Mouse (Mus musculus): ENCODE measurements around the gene Dnajc3. TPM values are rescaled to one million over a fixed set of nuclear protein-coding genes. Genes with fewer than 3 reads are reported as not detected.
"Not testable (repeated sequence)": the region's sequence is repeated elsewhere in the genome, so short reads cannot be mapped to it uniquely, and the experiment has no call there.

Dnajc3 gene
- polyA plus RNA-seq, 1 experiment from 2014 or later: 48.4 TPM

GRCm38 (mm10) chr14:118972268-118972667, 34.5 kb downstream of the Dnajc3 start:
- H3K9me3 ChIP-seq: no peaks in the 10 kb centered on the region
- WGBS: 92% methylated on average over 6 of the region's 6 CpGs
- no peak for ATAC-seq
- H3K4me2 ChIP-seq (replicated peaks): no peak overlapping the region
- no peak overlapping the region for H3K4me3 ChIP-seq (replicated peaks)
- H3K27me3 ChIP-seq (replicated peaks): no peaks in the 10 kb centered on the region
- peaks cover 23% of the 10 kb centered on the region for H3K36me3 ChIP-seq
- no peaks in the 10 kb centered on the region for H3K4me1 ChIP-seq (replicated peaks)
- H3K9ac ChIP-seq: no peak overlapping the region
- H3K27ac ChIP-seq: no peak overlapping the region

DNA sequence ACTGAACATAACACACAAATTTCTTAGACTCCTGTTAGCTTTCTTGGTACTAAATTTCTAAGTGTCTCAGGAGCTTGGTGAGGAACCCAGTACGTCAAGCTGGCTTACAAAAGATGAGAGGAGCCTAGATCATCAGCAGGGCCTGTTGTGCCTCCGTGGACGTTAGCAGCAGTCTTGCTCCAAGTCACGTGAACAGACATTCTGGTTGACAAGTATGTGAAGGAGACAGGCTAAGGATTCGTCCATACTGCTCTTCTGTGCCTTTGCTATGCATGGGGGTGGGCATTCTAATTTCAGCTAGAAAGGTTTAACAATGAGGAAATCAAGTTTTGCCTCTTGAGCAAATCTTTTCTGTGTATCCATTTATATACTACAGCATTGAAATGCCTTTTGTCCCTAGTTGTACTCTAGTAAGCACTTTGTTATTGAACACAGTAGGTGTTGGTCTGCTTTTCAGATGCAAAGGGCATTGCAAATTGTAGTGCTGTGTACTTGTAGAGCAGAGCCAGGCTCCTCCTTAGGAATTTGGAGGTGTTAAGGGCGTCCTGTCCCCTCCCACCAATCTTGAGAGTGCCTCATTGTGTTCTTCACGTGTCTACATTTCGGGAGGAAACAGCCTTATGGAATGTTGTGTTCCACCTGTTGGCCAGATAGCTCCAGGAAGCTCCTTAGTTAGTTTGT, 39.5 kb downstream of the Dnajc3 start:
- H3K9me3 ChIP-seq: no peaks in the 10 kb centered on the region
- H3K36me3 ChIP-seq: peaks cover 23% of the 10 kb centered on the region
- H3K4me1 ChIP-seq (replicated peaks): no peaks in the 10 kb centered on the region
- 78% methylated on average over 8 of the region's 8 CpGs for WGBS
- no peak overlapping the region for H3K4me2 ChIP-seq (replicated peaks)
- no peak overlapping the region for H3K9ac ChIP-seq
- H3K27me3 ChIP-seq (replicated peaks): no peaks in the 10 kb centered on the region
- H3K4me3 ChIP-seq (replicated peaks): no peak overlapping the region
- no peak for ATAC-seq
- no peak overlapping the region for H3K27ac ChIP-seq

DNA sequence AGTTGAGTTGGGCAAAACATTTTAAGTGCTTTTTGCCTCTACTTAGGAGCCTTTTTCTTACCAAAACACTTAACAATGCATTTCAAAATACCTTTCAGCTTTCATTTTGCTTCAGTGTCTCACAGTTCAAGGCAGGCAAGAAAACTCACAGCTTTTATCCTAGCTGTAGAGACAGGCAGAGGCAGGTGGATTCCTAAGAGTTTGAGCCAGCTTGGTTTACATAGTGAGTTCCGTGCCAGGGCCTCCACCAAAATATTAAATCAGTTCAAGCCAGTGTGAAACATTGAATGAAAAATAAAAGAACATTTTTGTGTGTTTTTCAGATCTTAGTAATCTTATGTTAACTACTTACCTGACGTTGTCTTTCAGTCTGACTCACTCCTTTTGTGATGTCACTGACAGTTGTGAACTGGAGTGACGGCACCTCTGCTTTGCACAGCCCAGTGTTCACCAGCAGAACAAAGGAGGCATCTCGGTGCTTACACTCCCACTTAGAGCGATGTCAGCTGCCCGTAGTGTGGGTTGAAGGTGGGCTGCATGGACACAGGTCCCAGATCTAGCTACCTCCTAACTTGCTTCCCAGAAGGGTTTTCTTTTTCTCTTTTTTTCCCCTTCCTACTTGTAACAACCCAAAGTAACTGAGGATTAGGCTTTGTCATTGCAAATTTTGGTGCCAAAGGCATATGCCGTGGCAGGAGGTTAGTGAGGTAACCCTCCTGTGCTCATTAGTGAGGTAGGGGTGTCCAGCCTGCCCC, 42.0 kb downstream of the Dnajc3 start:
- Histone ChIP-seq H3K27me3 (replicated peaks) (no peaks in the 10 kb centered on the region), H3K9ac (no peak overlapping the region), H3K4me2 (replicated peaks) (no peak overlapping the region), H3K27ac (no peak overlapping the region), H3K36me3 (peaks cover 16% of the 10 kb centered on the region; the same call in 1 of the 2 replicates), H3K4me3 (replicated peaks) (no peak overlapping the region), H3K4me1 (replicated peaks) (no peaks in the 10 kb centered on the region), H3K9me3 (no peaks in the 10 kb centered on the region)
- WGBS: 82% methylated on average over 7 of the region's 7 CpGs
- ATAC-seq: no peak

DNA sequence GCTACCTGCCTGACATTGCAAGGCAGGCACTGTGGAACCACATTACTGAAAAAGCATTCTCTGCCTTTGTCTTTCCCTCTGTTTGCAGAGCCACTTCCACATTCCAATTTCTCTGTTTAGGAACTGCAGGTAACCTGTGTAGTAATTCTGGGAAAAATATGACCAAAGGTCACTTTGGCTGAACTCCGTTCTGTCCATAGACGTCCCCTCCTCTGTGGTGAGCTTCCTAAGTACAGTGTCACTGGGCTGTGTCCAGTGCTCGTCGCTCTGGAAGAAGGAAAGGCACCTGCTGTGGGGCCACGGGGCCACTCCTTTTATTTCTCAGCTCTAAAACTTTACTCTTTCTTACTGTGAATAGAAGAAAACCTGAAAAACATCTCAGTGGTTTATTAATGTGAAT, 42.6 kb downstream of the Dnajc3 start:
- Histone ChIP-seq H3K4me3 (replicated peaks) (no peak overlapping the region), H3K9ac (no peak overlapping the region), H3K4me2 (replicated peaks) (no peak overlapping the region), H3K27ac (no peak overlapping the region), H3K27me3 (replicated peaks) (no peaks in the 10 kb centered on the region), H3K9me3 (no peaks in the 10 kb centered on the region), H3K4me1 (replicated peaks) (no peaks in the 10 kb centered on the region), H3K36me3 (peaks cover 15% of the 10 kb centered on the region; the same call in 1 of the 2 replicates)
- no peak for ATAC-seq
- WGBS: 74% methylated on average over 5 of the region's 5 CpGs

DNA sequence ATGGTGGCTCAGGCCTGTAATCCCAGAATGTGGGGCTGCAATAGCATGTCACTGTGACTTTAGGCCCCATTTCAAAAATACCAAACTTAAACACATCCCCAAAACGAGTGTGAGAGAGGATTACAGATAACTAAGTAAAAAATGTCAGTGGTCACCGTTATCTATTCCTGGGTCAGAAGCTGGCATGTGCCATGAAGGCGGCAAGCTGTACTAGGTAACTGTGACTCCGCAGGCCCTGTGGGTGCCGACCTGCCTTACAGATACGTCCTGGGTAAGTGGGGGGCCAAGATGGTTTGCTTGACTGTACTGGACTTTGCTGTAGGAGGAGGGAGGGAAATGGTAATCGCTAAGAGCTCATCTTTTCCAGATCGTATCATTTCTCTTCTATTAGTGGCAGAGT, 43.1 kb downstream of the Dnajc3 start:
- Histone ChIP-seq H3K4me2 (replicated peaks) (no peak overlapping the region), H3K9ac (no peak overlapping the region), H3K36me3 (peaks cover 11% of the 10 kb centered on the region; the same call in 1 of the 2 replicates), H3K27ac (no peak overlapping the region), H3K4me1 (replicated peaks) (no peaks in the 10 kb centered on the region), H3K9me3 (no peaks in the 10 kb centered on the region), H3K27me3 (replicated peaks) (no peaks in the 10 kb centered on the region), H3K4me3 (replicated peaks) (no peak overlapping the region)
- 91% methylated on average over 8 of the region's 8 CpGs for WGBS
- ATAC-seq: no peak

GRCm38 (mm10) chr14:118981711-118982428, 44.1 kb downstream of the Dnajc3 start:
- ATAC-seq, H3K36me3 ChIP-seq: not testable (repeated sequence)
- WGBS: 82% methylated on average over 2 of the region's 6 CpGs

GRCm38 (mm10) chr14:118982429-118983045, 44.8 kb downstream of the Dnajc3 start:
- ATAC-seq; H3K36me3 ChIP-seq; H3K4me3 ChIP-seq (replicated peaks); H3K4me1 ChIP-seq (replicated peaks); H3K27me3 ChIP-seq (replicated peaks); H3K9ac ChIP-seq; H3K4me2 ChIP-seq (replicated peaks); H3K27ac ChIP-seq; H3K9me3 ChIP-seq: not testable (repeated sequence)
- 67% methylated on average over 8 of the region's 11 CpGs for WGBS

More at GRCm38 (mm10) chr14:118981711-118982428, 44.1 kb downstream of the Dnajc3 start:
- not testable (repeated sequence) for H3K9me3 ChIP-seq; H3K27me3 ChIP-seq (replicated peaks); H3K9ac ChIP-seq; H3K4me3 ChIP-seq (replicated peaks); H3K4me2 ChIP-seq (replicated peaks); H3K4me1 ChIP-seq (replicated peaks); H3K27ac ChIP-seq

DNA sequence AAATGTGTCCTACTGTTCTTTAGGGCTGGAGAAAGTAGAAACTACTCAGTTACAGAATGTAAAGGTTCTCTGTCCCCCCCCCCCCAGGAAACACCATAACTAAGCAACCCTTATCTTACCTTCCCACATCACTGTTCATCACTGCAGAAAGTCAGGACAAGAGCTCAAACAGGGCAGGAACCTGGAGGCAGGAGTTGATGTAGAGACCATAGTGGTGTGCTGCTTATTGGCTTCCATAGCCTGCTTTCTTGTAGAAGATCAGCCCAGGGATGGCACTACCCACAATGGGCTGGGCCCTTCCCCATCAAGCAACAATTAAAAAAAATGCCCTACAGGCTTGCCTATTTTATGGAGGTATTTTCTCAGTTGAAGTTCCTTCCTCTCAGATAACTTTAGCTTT, 45.6 kb downstream of the Dnajc3 start:
- Histone ChIP-seq H3K36me3 (0 out of 2 replicates have a peak, but pooled peaks cover 7% of the 10 kb centered on the region), H3K4me2 (replicated peaks) (no peak overlapping the region), H3K4me3 (replicated peaks) (no peak overlapping the region), H3K4me1 (replicated peaks) (no peaks in the 10 kb centered on the region), H3K27me3 (replicated peaks) (no peaks in the 10 kb centered on the region), H3K27ac (no peak overlapping the region), H3K9me3 (no peaks in the 10 kb centered on the region), H3K9ac (no peak overlapping the region)
- no peak for ATAC-seq

DNA sequence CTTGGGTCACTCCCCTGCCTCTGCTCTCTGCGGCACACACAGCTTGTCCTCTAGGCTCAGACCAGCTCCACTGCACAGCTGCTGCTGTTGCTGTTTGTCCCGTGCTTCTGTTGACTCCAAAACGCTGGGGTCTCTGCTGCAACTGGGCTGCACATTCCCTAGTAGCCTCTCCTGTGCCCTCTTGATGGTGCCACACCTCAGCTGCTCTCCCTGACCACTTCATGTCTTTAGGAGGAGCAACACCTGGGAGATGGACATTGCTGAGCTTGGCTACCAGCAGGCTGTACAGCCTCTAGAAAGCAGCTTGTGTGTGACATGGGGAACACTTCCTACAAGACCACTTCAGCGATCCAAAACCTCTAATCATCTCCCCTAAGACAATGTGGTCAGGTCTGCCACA, 46.4 kb downstream of the Dnajc3 start:
- Histone ChIP-seq H3K4me3 (replicated peaks) (no peak overlapping the region), H3K36me3 (0 out of 2 replicates have a peak, but pooled peaks cover 6% of the 10 kb centered on the region), H3K9ac (no peak overlapping the region), H3K27me3 (replicated peaks) (no peaks in the 10 kb centered on the region), H3K27ac (no peak overlapping the region), H3K4me2 (replicated peaks) (no peak overlapping the region), H3K9me3 (no peaks in the 10 kb centered on the region), H3K4me1 (replicated peaks) (no peaks in the 10 kb centered on the region)
- WGBS: 90% methylated on average over 4 of the region's 4 CpGs
- no peak for ATAC-seq

- Histone ChIP-seq H3K27ac (no peak overlapping the region), H3K9ac (no peak overlapping the region), H3K4me1 (replicated peaks) (no peaks in the 10 kb centered on the region), H3K4me3 (replicated peaks) (no peak overlapping the region), H3K36me3 (no peaks in the 10 kb centered on the region), H3K9me3 (no peaks in the 10 kb centered on the region), H3K27me3 (replicated peaks) (no peaks in the 10 kb centered on the region), H3K4me2 (replicated peaks) (no peak overlapping the region)
- peak; percentile 37; the same call in 1 of the 2 replicates for ATAC-seq
- WGBS: 41% methylated on average over 16 of the region's 16 CpGs
Observed at GRCm38 (mm10) chr14:118986653-118987522, 49.1 kb downstream of the Dnajc3 start.

All from intestine, embryonic 15.5 days (tissue).